ENCODE assay signal across 8 mouse cellular contexts in genomic region chr3:107188226-107188899, GRCm38 (mm10). TPM values are rescaled to one million over a fixed set of nuclear protein-coding genes. Genes with fewer than 3 reads are reported as not detected.
DNase-seq lines count a peak whose midpoint lies in the region; ATAC-seq and TF ChIP-seq lines count a peak whose summit lies in the region.
"Had no signal": no experiment of that assay in that cellular context is flagged by ENCODE, and none has a peak within 500 bp of the region (broad histone marks: within the 10 kb centered on the region; RNA-seq: fewer than 3 reads in every experiment).

No protein-coding gene starts in this region.

- H3K36me3 ChIP-seq in E14TG2a.4 (ENCODE audit: insufficient read depth, low read length), result no peaks in the 10 kb centered on the region
- no peaks in the 10 kb centered on the region for H3K36me3 ChIP-seq in embryonic facial prominence, embryonic 14.5 days (ENCODE audit: control insufficient read depth, insufficient read depth, low read length)
- H3K36me3 ChIP-seq in hindbrain, embryonic 15.5 days, result no peaks in the 10 kb centered on the region
- no peaks in the 10 kb centered on the region for H3K36me3 ChIP-seq in neural tube, embryonic 14.5 days (ENCODE audit: control insufficient read depth, insufficient read depth, low read length)

- ATAC-seq in embryonic facial prominence, embryonic 14.5 days (ENCODE audit: low read depth), result peak; percentile 47; the same call in 1 of the 2 replicates
- ATAC-seq in hindbrain, embryonic 15.5 days (ENCODE audit: low FRiP score, low read depth), result peak; percentile 86
- peak; percentile 92 for ATAC-seq in neural tube, embryonic 14.5 days (ENCODE audit: low read depth)

- H3K4me3 ChIP-seq in E14TG2a.4 (replicated peaks; ENCODE audit: low read length), result no peak overlapping the region
- no peak overlapping the region for H3K4me3 ChIP-seq in embryonic facial prominence, embryonic 14.5 days (ENCODE audit: low read depth, low read length)
- no peak overlapping the region for H3K4me3 ChIP-seq in hindbrain, embryonic 15.5 days
- no peak overlapping the region for H3K4me3 ChIP-seq in neural tube, embryonic 14.5 days (ENCODE audit: low read depth, low read length)

- intact Hi-C loops in left cerebral cortex, postnatal 36 days (cut with DNase I), result loop anchor here (1.0 to 2.0 kb wide), 2 partner anchors 94 to 282 kb away; no protein-coding TSS in a partner anchor

- no peaks in the 10 kb centered on the region for H3K4me1 ChIP-seq in E14TG2a.4 (replicated peaks; ENCODE audit: low read depth, low read length)
- H3K4me1 ChIP-seq in embryonic facial prominence, embryonic 14.5 days (ENCODE audit: control insufficient read depth, insufficient read depth, low read length), result no peaks in the 10 kb centered on the region
- no peaks in the 10 kb centered on the region for H3K4me1 ChIP-seq in hindbrain, embryonic 15.5 days (replicated peaks)
- no peaks in the 10 kb centered on the region for H3K4me1 ChIP-seq in neural tube, embryonic 14.5 days (ENCODE audit: control insufficient read depth, insufficient read depth, low read length)

- 44% methylated on average over 6 of the region's 6 CpGs for WGBS in embryonic facial prominence, embryonic 14.5 days
- 36% methylated on average over 6 of the region's 6 CpGs for WGBS in hindbrain, embryonic 15.5 days
- WGBS in neural tube, embryonic 14.5 days, result 37% methylated on average over 6 of the region's 6 CpGs

- 0 out of 2 replicates have a peak, but pooled peaks cover 2% of the 10 kb centered on the region for H3K27me3 ChIP-seq in E14TG2a.4 (ENCODE audit: insufficient read depth, low read length)
- H3K27me3 ChIP-seq in embryonic facial prominence, embryonic 14.5 days (replicated peaks; ENCODE audit: control insufficient read depth, insufficient read depth, low read length), result no peaks in the 10 kb centered on the region
- H3K27me3 ChIP-seq in hindbrain, embryonic 15.5 days, result no peaks in the 10 kb centered on the region
- no peaks in the 10 kb centered on the region for H3K27me3 ChIP-seq in neural tube, embryonic 14.5 days (ENCODE audit: control insufficient read depth, insufficient read depth, low read length)

- peak; percentile 58 for TF ChIP-seq CTCF in E14TG2a.4 (conservative IDR thresholded peaks at IDR 0.05; ENCODE audit: low read length)

- peak; percentile 41 for DNase-seq in T-cell, adult 2 months (ENCODE audit: low spot score)
- DNase-seq in embryonic facial prominence, embryonic 14.5 days (ENCODE audit: low spot score), result peak; percentile 38
- DNase-seq in left cerebral cortex, postnatal 36 days (ENCODE audit: low spot score in 2 of 2), result peak; percentile 55 to 64
- DNase-seq in thymus, postnatal 25 days, result peak; percentile 54

- no peak overlapping the region for H3K4me2 ChIP-seq in embryonic facial prominence, embryonic 14.5 days (ENCODE audit: low read depth, low read length)
- no peak overlapping the region for H3K4me2 ChIP-seq in hindbrain, embryonic 15.5 days
- H3K4me2 ChIP-seq in neural tube, embryonic 14.5 days (ENCODE audit: low read depth, low read length), result no peak overlapping the region

- H3K27ac ChIP-seq in embryonic facial prominence, embryonic 14.5 days (replicated peaks; ENCODE audit: low read depth, low read length), result no peak overlapping the region
- H3K27ac ChIP-seq in hindbrain, embryonic 15.5 days (replicated peaks), result no peak overlapping the region
- H3K27ac ChIP-seq in neural tube, embryonic 14.5 days (ENCODE audit: low read depth, low read length), result no peak overlapping the region

- H3K9ac ChIP-seq in embryonic facial prominence, embryonic 14.5 days (ENCODE audit: low read depth, low read length), result no peak overlapping the region
- no peak overlapping the region for H3K9ac ChIP-seq in hindbrain, embryonic 15.5 days
- no peak overlapping the region for H3K9ac ChIP-seq in neural tube, embryonic 14.5 days (replicated peaks; ENCODE audit: low read depth, low read length)

- no peaks in the 10 kb centered on the region for H3K9me3 ChIP-seq in E14TG2a.4 (ENCODE audit: low read length)
- H3K9me3 ChIP-seq in embryonic facial prominence, embryonic 14.5 days (ENCODE audit: control insufficient read depth, low read length), result no peaks in the 10 kb centered on the region
- no peaks in the 10 kb centered on the region for H3K9me3 ChIP-seq in hindbrain, embryonic 15.5 days
- H3K9me3 ChIP-seq in neural tube, embryonic 14.5 days (ENCODE audit: control insufficient read depth, low read length), result no peaks in the 10 kb centered on the region

RNA-seq across cellular contexts. Expression of gene Kcna10, which starts 5.5 kb away (rescaled TPM):
- not detected in 2 replicates for polyA plus RNA-seq in embryonic facial prominence, embryonic 14.5 days (2014; fragmentation: Nextera tagmentation; extraction: Ambion mirVana)
- polyA plus RNA-seq in hindbrain, embryonic 15.5 days (2015; fragmentation: Nextera tagmentation; extraction: Ambion mirVana), result not detected in 2 replicates
- under 1 TPM in 1 of 2 experiments, not detected in 1; 0.20 TPM for total RNA-seq in left cerebral cortex, postnatal 36 days (2021)
- polyA plus RNA-seq in neural tube, embryonic 14.5 days (2014; fragmentation: Nextera tagmentation; extraction: Ambion mirVana), result not detected in 2 replicates
- polyA plus RNA-seq: heart, embryonic 14.5 days had no signal

RNA-seq across cellular contexts. Expression of gene Cym, which starts 33.2 kb away (rescaled TPM):
- polyA plus RNA-seq in embryonic facial prominence, embryonic 14.5 days (2014; fragmentation: Nextera tagmentation; extraction: Ambion mirVana), result not detected in 2 replicates
- polyA plus RNA-seq in hindbrain, embryonic 15.5 days (2015; fragmentation: Nextera tagmentation; extraction: Ambion mirVana), result 4.5 TPM in 1 of 2 replicates, not detected in the other
- total RNA-seq in left cerebral cortex, postnatal 36 days (2021), result not detected
- polyA plus RNA-seq in neural tube, embryonic 14.5 days (2014; fragmentation: Nextera tagmentation; extraction: Ambion mirVana), result 0.39 and 0.86 TPM in 2 replicates

RNA-seq across cellular contexts. Expression of gene A630076J17Rik, which starts 42.1 kb away (rescaled TPM):
- polyA plus RNA-seq in embryonic facial prominence, embryonic 14.5 days (2014; fragmentation: Nextera tagmentation; extraction: Ambion mirVana), result not detected in 2 replicates
- polyA plus RNA-seq in hindbrain, embryonic 15.5 days (2015; fragmentation: Nextera tagmentation; extraction: Ambion mirVana), result 0.12 and 0.40 TPM in 2 replicates
- total RNA-seq in left cerebral cortex, postnatal 36 days (2021), result not detected
- polyA plus RNA-seq in neural tube, embryonic 14.5 days (2014; fragmentation: Nextera tagmentation; extraction: Ambion mirVana), result not detected in 2 replicates

RNA-seq across cellular contexts. Expression of gene Prok1, which starts 51.1 kb away (rescaled TPM):
- polyA plus RNA-seq in embryonic facial prominence, embryonic 14.5 days (2014; fragmentation: Nextera tagmentation; extraction: Ambion mirVana), result 0.14 TPM in 1 of 2 replicates, not detected in the other
- not detected in 2 replicates for polyA plus RNA-seq in hindbrain, embryonic 15.5 days (2015; fragmentation: Nextera tagmentation; extraction: Ambion mirVana)
- not detected for total RNA-seq in left cerebral cortex, postnatal 36 days (2021)
- polyA plus RNA-seq in neural tube, embryonic 14.5 days (2014; fragmentation: Nextera tagmentation; extraction: Ambion mirVana), result 0.08 and 0.14 TPM in 2 replicates
- polyA plus RNA-seq: heart, embryonic 14.5 days had no signal
